Mouse (Mus musculus): ENCODE results near the gene Spata46. TPM values are rescaled to one million over a fixed set of nuclear protein-coding genes. Genes with fewer than 3 reads are reported as not detected.

Spata46 gene
- polyA plus RNA-seq (2012; ENCODE audit: insufficient read depth, insufficient read length, missing spikeins) = not detected in 2 replicates

DNA sequence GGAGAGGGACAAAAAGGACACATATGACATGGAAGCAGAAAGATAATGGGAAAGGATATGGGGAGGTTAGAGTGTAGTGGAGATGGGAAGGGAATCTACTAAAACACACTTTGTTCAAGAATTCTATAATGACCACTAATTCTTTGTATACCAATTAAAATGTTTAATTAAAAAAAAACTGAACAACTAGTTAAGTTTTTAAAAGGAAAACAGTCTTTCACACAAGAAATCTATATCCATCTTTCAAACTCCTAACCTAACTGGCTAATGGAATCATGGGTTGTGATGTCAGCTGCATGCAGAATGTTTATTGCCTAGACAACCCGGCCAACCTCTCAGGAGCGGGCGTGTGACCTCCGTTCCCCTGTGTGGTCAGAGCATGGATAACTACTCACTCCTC, at the start of gene Spata46:
TSS of gene Spata46 (plus strand) at position 301 of the 400 bp plus-strand sequence.
- H3K27ac ChIP-seq (replicated peaks; ENCODE audit: low read depth, low read length) = no peak within 1 kb of the TSS
- no peak within 1 kb of the TSS for H3K4me3 ChIP-seq (ENCODE audit: insufficient read depth, low read depth, low read length)
- no peaks in the 10 kb centered on the region for H3K4me1 ChIP-seq (ENCODE audit: control insufficient read depth, insufficient read depth, insufficient read length, low read length)

DNA sequence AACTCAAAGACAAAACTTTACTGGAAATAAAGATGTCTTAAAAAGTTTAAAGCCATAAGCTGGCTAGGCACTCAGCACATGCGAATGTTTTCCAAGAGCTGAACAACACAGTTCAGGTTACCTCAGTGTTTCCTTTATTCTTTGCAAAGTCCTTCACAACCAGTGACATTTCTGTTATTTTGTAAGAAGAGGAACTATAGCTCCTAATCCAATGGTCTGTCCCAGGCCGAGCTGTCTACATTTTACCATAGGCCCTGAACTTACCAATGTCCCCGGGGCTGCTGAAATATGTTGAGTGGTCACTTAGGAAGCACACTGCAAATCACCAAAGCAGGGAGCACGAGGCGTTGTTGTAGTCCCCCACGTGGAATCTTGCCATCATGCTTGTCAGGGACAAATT, 38.3 kb upstream of the Spata46 start:
- no peaks in the 10 kb centered on the region for H3K4me1 ChIP-seq (ENCODE audit: control insufficient read depth, insufficient read depth, insufficient read length, low read length)
- no peak overlapping the region for H3K4me3 ChIP-seq (ENCODE audit: insufficient read depth, low read depth, low read length)

DNA sequence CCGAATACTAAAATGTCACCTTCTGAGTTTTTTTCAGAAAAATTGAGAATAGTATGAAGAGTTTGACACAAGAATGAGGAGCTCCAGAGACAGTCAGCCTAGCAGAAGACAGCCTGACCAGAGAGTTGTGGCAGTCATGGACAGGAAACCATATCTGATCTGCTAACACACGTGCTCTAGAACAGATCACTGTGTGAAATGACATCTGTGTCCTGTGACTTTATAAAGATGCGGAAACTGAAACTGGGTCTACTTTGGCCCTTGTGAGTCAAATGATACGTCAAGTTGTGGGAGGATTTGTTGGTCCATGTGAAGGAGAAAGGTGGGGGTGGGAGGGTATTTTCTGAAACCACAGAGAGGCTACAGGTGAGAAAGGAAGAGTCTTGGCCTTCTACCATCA, 37.9 kb upstream of the Spata46 start:
- Histone ChIP-seq H3K4me1 (ENCODE audit: control insufficient read depth, insufficient read depth, insufficient read length, low read length) (no peaks in the 10 kb centered on the region), H3K27ac (replicated peaks; ENCODE audit: low read depth, low read length) (no peak overlapping the region), H3K4me3 (ENCODE audit: insufficient read depth, low read depth, low read length) (no peak overlapping the region)

More for the DNA sequence above, 38.3 kb upstream of the Spata46 start:
- no peak overlapping the region for H3K27ac ChIP-seq (replicated peaks; ENCODE audit: low read depth, low read length)

GRCm38 (mm10) chr1:170273252-170273651, 35.4 kb upstream of the Spata46 start:
- H3K27ac ChIP-seq (replicated peaks; ENCODE audit: low read depth, low read length) = no peak overlapping the region
- no peak overlapping the region for H3K4me3 ChIP-seq (ENCODE audit: insufficient read depth, low read depth, low read length)
- no peaks in the 10 kb centered on the region for H3K4me1 ChIP-seq (ENCODE audit: control insufficient read depth, insufficient read depth, insufficient read length, low read length)

- no peak within 1 kb of the TSS for H3K4me3 ChIP-seq (ENCODE audit: insufficient read depth, low read depth, low read length)
- no peak within 1 kb of the TSS for H3K27ac ChIP-seq (replicated peaks; ENCODE audit: low read depth, low read length)
- no peaks in the 10 kb centered on the region for H3K4me1 ChIP-seq (ENCODE audit: control insufficient read depth, insufficient read depth, insufficient read length, low read length)
These were observed 31.6 kb upstream of the Spata46 start, which contains the start of gene Sh2d1b1 for GRCm38 (mm10) chr1:170277016-170277415. Sh2d1b1 (plus strand) TSS chr1:170277320.

DNA sequence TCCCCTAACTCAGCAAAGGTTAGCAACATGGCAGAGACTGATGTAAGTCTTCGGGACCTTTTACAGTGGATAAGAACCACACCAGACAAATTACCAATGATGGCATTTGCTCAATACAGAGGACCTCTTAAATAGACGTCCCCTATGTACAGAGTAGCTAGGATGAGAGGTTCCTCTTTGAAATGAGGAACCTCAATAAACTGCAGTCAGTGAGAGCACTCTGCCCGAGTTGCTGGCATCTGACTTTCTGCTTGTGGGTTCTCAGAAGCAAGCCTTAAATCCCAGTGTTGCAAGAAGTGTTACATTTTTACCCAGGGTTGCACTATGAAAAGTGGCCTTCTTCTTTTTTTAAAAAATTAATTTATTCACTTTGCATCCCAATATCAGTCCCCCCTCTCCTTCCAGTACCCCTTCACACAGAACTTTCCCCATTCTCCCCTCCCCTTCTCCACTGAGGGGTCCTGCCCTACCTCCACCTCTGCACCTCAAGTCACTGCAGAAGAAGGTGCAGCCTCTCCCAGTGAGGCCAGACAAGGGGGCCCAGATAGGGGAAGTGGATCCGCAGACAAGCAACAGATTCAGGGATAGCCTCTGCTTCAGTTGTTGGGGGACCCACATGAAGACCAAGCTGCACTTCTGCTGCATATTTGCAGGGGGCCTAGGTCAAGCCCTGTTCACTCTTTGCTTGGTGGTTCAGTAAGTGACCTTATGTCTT, 26.0 kb upstream of the Spata46 start:
- H3K4me1 ChIP-seq (ENCODE audit: control insufficient read depth, insufficient read depth, insufficient read length, low read length) = no peaks in the 10 kb centered on the region
- no peak overlapping the region for H3K4me3 ChIP-seq (ENCODE audit: insufficient read depth, low read depth, low read length)
- H3K27ac ChIP-seq (replicated peaks; ENCODE audit: low read depth, low read length) = no peak overlapping the region

DNA sequence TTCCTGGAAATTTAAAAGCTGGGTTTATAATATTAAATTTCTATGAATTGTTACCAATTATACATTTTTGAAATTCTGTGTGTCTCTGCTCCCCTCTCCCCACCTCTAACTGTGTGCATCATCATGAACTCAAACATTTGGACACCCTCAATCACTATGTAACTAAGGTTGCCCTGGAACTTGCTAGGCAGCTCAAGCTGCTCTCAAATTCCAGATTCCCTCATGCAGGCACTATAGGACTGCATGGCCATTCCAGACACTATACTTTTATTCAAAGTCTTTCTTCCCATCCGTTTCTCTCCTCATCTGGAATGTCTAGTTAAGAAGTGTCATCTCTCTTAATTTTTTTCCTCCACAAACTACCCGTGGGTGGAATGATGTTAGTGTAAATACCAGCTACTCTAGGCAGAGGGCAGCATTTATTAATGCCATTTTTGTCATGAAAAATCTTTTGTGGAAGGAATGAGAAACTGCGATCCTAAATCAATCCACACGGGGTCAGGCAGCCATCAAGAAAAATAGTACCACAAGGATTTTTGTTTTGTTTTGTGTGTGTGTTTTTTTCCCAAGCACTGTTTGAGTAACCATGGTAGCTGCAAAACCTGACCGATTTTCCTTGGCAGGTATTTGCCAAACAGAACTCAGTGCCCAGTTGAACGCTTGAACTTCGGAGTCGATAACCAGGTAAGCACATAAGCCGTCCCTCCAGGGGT, 16.2 kb upstream of the Spata46 start:
- no peak overlapping the region for H3K27ac ChIP-seq (replicated peaks; ENCODE audit: low read depth, low read length)
- H3K4me3 ChIP-seq (ENCODE audit: insufficient read depth, low read depth, low read length) = no peak overlapping the region
- no peaks in the 10 kb centered on the region for H3K4me1 ChIP-seq (ENCODE audit: control insufficient read depth, insufficient read depth, insufficient read length, low read length)

GRCm38 (mm10) chr1:170293257-170293656, 15.3 kb upstream of the Spata46 start:
- Histone ChIP-seq H3K4me1 (ENCODE audit: control insufficient read depth, insufficient read depth, insufficient read length, low read length) (no peaks in the 10 kb centered on the region), H3K27ac (replicated peaks; ENCODE audit: low read depth, low read length) (no peak overlapping the region), H3K4me3 (ENCODE audit: insufficient read depth, low read depth, low read length) (no peak overlapping the region)

DNA sequence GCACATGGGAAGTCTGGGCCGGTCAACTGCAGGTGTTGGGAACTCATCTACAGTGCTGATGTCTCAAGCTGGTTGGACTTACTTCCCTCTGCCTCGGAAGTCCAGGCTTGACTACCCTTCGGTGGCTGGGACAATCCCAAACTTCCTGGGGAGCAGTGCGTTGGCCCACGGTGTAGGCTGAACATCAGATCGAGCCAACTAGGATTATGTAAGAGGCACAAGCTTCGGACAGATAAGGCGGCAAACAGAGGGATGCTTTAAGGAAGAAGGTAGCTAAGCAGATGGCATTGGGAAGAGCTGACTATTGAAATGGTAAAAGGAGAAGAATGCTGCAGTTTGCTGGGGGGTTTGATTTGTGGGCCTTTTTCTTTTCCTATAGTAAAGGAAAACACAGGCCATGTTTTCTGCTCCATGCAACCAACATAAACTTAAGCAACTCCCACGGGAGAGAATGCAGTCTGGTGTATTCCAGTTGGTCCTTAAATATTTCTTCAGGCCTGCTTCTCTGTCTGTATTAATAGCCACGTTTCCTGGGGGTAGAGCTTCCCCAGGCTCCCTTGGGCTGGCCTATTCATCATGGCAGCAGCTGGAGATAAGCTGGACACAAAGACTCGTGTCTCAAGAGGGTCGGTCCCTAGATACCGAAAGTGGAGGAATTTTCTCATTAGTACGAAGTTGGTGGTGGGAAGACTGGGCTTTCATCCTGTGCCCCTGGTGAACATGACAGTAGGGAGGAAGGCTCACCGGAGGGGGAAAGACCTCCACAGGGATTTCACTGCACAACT, 13.6 kb upstream of the Spata46 start:
- H3K4me3 ChIP-seq (ENCODE audit: insufficient read depth, low read depth, low read length) = no peak overlapping the region
- no peak overlapping the region for H3K27ac ChIP-seq (replicated peaks; ENCODE audit: low read depth, low read length)
- H3K4me1 ChIP-seq (ENCODE audit: control insufficient read depth, insufficient read depth, insufficient read length, low read length) = no peaks in the 10 kb centered on the region

DNA sequence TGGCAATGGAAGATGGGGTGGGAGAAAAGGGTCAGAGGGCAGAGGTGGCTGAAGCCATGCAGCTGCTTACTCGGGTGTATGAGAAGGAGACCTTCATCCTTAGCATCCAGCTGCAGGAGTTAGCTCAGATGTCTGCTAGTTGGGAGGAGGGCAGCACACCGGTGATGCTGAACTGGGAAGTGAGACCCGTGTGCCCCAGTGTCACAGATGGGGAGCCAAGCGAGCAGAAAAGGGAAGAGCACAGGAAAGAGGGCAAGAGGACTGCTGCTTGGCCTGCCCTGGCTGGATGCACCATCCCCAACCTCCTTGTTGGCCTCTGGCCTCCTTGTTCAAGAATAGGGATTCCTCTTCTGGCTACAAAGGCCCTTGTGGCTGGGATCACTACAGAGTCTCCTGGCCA, 9.1 kb upstream of the Spata46 start:
- Histone ChIP-seq H3K4me1 (ENCODE audit: control insufficient read depth, insufficient read depth, insufficient read length, low read length) (no peaks in the 10 kb centered on the region), H3K27ac (replicated peaks; ENCODE audit: low read depth, low read length) (no peak overlapping the region), H3K4me3 (ENCODE audit: insufficient read depth, low read depth, low read length) (no peak overlapping the region)

- Histone ChIP-seq H3K27ac (replicated peaks; ENCODE audit: low read depth, low read length) (no peak overlapping the region), H3K4me3 (ENCODE audit: insufficient read depth, low read depth, low read length) (no peak overlapping the region), H3K4me1 (ENCODE audit: control insufficient read depth, insufficient read depth, insufficient read length, low read length) (no peaks in the 10 kb centered on the region)
These were observed 6.9 kb upstream of the Spata46 start for GRCm38 (mm10) chr1:170301686-170302085.

DNA sequence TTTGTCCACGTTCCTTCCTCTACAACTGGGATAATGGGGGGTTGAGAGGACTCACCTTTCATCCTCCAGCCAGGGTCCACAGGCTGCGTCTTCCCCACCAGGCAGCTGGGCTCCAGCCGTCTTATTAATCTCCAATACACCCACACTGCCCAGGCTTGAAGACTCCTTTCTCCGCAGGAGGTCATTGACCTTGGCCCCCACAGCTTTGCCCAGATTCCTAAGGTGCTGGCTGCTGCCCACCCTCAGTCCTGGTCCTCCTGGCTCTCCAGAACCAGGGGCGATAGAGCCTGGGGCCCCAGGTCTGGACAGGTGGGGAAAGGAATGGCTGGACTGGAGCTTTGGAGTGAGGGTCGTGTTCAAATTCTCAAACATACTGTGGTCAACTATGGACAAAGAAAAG, 6.1 kb upstream of the Spata46 start:
- H3K4me3 ChIP-seq (ENCODE audit: insufficient read depth, low read depth, low read length) = no peak overlapping the region

GRCm38 (mm10) chr1:170303103-170303502, 5.5 kb upstream of the Spata46 start:
- Histone ChIP-seq H3K4me3 (ENCODE audit: insufficient read depth, low read depth, low read length) (no peak overlapping the region), H3K4me1 (ENCODE audit: control insufficient read depth, insufficient read depth, insufficient read length, low read length) (no peaks in the 10 kb centered on the region), H3K27ac (replicated peaks; ENCODE audit: low read depth, low read length) (no peak overlapping the region)

More for the DNA sequence above, 6.1 kb upstream of the Spata46 start:
- no peak overlapping the region for H3K27ac ChIP-seq (replicated peaks; ENCODE audit: low read depth, low read length)
- H3K4me1 ChIP-seq (ENCODE audit: control insufficient read depth, insufficient read depth, insufficient read length, low read length) = no peaks in the 10 kb centered on the region

- no peak overlapping the region for H3K4me3 ChIP-seq (ENCODE audit: insufficient read depth, low read depth, low read length)
- no peaks in the 10 kb centered on the region for H3K4me1 ChIP-seq (ENCODE audit: control insufficient read depth, insufficient read depth, insufficient read length, low read length)
- no peak overlapping the region for H3K27ac ChIP-seq (replicated peaks; ENCODE audit: low read depth, low read length)
These were observed 3.6 kb upstream of the Spata46 start for GRCm38 (mm10) chr1:170305002-170305401.

DNA sequence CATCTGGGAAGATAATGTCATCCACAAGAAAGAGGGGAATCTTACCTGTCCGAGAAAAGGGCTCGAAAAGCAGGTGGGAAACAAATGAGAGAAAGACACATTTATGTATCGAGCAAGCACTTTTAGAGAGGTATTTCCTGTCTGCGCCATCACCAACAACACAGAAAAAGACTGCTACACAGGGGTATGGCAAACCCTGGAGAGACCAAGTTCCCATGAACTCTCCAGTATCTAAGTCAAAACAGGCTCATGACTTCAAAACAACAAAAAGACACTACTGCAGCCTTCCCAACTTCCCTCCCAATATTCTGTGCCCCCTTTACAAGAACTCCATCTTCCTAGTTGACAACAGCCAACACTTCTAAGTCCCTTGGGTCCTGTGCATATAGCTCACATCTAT, 2.4 kb upstream of the Spata46 start, which contains the start of gene Gm7694:
TSS of gene Gm7694 (minus strand) at position 101 of the 400 bp plus-strand sequence.
- no peak within 1 kb of the TSS for H3K27ac ChIP-seq (replicated peaks; ENCODE audit: low read depth, low read length)
- no peak within 1 kb of the TSS for H3K4me3 ChIP-seq (ENCODE audit: insufficient read depth, low read depth, low read length)
- H3K4me1 ChIP-seq (ENCODE audit: control insufficient read depth, insufficient read depth, insufficient read length, low read length) = no peaks in the 10 kb centered on the region
